8 mouse cellular contexts compared by ENCODE assay signal in the genomic region with DNA sequence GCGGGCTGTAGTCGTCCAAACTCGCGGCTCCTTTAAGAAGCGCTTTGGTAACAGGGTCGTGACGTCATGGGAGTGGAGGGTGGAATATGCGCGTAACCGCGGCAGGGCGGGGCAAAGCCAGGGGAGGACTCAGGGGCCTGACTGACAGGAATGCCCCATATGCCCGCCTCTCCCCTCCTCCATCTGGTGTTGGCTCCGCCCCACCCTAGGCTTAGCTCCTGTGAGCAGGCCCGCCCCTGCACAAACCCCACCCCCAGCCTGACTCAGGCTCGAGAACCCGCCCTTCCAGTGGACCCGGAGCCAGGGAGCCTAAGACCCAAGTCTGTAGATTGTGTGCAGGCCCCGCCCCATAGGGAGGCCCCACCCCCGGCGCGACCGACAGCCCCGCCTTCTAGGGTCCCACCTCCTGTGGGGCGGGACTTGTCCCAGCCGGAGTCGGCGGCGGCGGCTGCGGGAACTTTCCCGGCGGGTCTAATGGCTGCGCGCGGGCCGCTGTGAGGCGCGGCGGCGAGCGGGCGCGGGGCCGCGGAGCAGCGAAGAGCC. TPM values are rescaled to one million over a fixed set of nuclear protein-coding genes. Genes with fewer than 3 reads are reported as not detected.
DNase-seq lines count a peak whose midpoint lies in the region; ATAC-seq and TF ChIP-seq lines count a peak whose summit lies in the region.

TSS of gene Inpp5a (plus strand) at position 440 of the 543 bp plus-strand sequence.

- ATAC-seq in Patski: peak; percentile 97
- ATAC-seq in hindbrain, embryonic 13.5 days (ENCODE audit: low FRiP score): peak; percentile 98

- CTCF ChIA-PET in Patski (lab: Charles Lee): interaction anchor here (1.5 to 5.3 kb wide), 3 partner anchors 26 to 86 kb away, joined by 3 to 28 read pairs (median 14); no protein-coding TSS in a partner anchor

- H3K36me3 ChIP-seq in hindbrain, embryonic 13.5 days: no peaks in the 10 kb centered on the region

- peak; percentile 94 for DNase-seq in Patski (ENCODE audit: low read depth, low spot score)
- DNase-seq in cerebellum, postnatal 14 days: peak; percentile 99
- DNase-seq in frontal cortex, postnatal 14 days (ENCODE audit: low spot score in 2 of 2): peak; percentile 98
- peak; percentile 91 to 95 for DNase-seq in layer of hippocampus, postnatal 25 days (ENCODE audit: extremely low spot score in 1 of 2, low spot score in 1 of 2)
- peak; percentile 99 for DNase-seq in lung, postnatal 25 days (ENCODE audit: low spot score)
- DNase-seq in retina, embryonic 14.5 days (ENCODE audit: low spot score): peak; percentile 99
- DNase-seq in thymus, postnatal 4 days: peak; percentile 99

- H3K9ac ChIP-seq in hindbrain, embryonic 13.5 days: peak within 1 kb of the TSS; percentile 92

- in situ Hi-C loops in Patski (cut with MboI; ENCODE audit: low pct_unique_long_range_greater_than_20kb): no loop called here

- no peaks in the 10 kb centered on the region for H3K9me3 ChIP-seq in hindbrain, embryonic 13.5 days

- peak within 1 kb of the TSS; percentile 83 for H3K4me3 ChIP-seq in hindbrain, embryonic 13.5 days

- POLR2A ChIA-PET in Patski (lab: Charles Lee): no interaction called here

- no peak for TF ChIP-seq CTCF in Patski (IDR thresholded peaks at IDR 0.05)

- H3K27me3 ChIP-seq in Patski: no peaks in the 10 kb centered on the region
- H3K27me3 ChIP-seq in hindbrain, embryonic 13.5 days: no peaks in the 10 kb centered on the region

- H3K27ac ChIP-seq in hindbrain, embryonic 13.5 days: peak within 1 kb of the TSS; percentile 87

- peak within 1 kb of the TSS; percentile 78 for H3K4me2 ChIP-seq in hindbrain, embryonic 13.5 days

- peaks cover 44% of the 10 kb centered on the region for H3K4me1 ChIP-seq in hindbrain, embryonic 13.5 days (replicated peaks)

- WGBS in hindbrain, embryonic 13.5 days: under 1% methylated on average over 47 of the region's 47 CpGs

RNA-seq across cellular contexts. Expression of gene Inpp5a, which starts in this region (rescaled TPM):
- 25.5 TPM for polyA plus RNA-seq in Patski (2021)
- polyA plus RNA-seq in hindbrain, embryonic 13.5 days (2015; fragmentation: Nextera tagmentation; extraction: Ambion mirVana): 15.9 and 16.4 TPM in 2 replicates
- 10 to 100 TPM; 36.2 to 41.1 TPM for total RNA-seq in layer of hippocampus, postnatal 25 days (2021)

Comparison
In these comparisons a context has a peak if more than half of its experiments do, and no peak if none do; other contexts are left out.
1. Peak in every context shown above with its lines: DNase-seq, ATAC-seq, H3K4me3 ChIP-seq and H3K27ac ChIP-seq.